Mouse (Mus musculus) brain, embryonic 18.5 days (tissue): ENCODE measurements around the gene Ppt1.
"Not testable (repeated sequence)": the region's sequence is repeated elsewhere in the genome, so short reads cannot be mapped to it uniquely, and the experiment has no call there.

Source experiments
- DNase-seq: peaks from one replicate; pipeline ENCODE4 v3.0.0-alpha.2; 2012; ENCODE audit warnings: low read depth, low spot score

The Ppt1 gene

DNA sequence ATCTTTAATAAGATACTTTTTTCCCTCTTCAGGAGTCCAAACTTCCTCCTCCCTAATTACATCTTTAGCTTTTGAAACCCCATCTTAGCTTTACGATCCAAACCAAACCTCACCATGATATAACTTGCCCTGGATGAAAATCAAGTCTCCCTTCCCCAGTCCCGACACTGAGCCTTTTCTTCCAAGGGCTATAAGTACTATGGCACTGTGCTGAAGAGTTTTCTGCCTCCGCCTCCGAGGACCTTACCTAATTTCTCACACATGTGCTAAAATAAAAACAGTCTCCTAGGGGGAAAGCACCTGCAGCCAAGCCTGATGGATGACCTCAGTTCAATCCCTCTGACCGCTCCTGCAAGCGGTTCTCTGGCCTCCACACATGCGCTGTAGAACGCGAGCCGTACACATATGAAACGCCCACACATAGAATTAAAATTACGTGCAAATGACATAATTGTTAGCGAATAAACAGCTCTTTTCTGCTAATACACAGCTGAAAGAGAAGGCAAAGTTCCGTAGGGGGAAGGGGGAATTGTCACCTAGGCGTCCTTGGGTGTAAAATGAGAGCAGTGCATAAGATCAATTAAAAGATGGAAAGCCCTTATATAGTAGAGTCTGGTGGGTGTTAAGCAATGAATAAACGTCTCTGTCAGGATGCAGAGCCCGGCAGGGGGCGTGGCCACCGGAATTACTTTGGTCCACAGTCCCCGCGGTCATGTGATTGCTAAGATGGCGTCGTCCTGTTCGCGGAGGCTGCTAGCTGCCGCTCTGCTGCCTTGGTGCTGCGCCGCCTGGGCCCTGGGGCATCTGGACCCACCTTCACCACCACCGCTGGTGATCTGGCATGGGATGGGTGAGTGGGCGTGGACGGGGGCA, at the start of gene Ppt1:
TSS of gene Ppt1 (plus strand) at position 713 of the 873 bp plus-strand sequence.
- DNase-seq: peak; percentile 85

- no peak for DNase-seq
Measured at GRCm38 (mm10) chr4:122789335-122790089, 46.5 kb upstream of the Ppt1 start.

- peak; percentile 20 for DNase-seq
Measured at GRCm38 (mm10) chr4:122808108-122808507, 27.9 kb upstream of the Ppt1 start.

GRCm38 (mm10) chr4:122811180-122811579, 24.9 kb upstream of the Ppt1 start:
- no peak for DNase-seq

DNA sequence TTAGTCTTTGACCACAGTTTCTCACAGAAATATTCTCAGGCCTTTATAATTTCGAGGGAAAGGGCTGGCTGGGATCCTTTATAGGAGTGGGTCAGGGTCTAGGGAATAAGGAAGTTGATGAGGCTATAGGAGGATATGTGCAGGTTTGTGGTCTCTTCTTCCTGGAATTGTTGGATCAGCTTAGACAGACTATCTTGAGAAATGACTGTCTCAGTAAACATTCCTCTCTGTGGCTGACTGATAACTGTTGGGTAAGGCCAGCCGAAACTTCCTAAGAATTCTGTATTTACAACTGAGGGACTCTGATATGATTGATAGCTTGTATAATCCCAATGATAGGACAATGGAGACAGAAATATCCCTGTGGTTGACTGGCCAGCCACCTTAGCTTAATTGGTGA, 24.2 kb upstream of the Ppt1 start:
- DNase-seq: no peak

DNA sequence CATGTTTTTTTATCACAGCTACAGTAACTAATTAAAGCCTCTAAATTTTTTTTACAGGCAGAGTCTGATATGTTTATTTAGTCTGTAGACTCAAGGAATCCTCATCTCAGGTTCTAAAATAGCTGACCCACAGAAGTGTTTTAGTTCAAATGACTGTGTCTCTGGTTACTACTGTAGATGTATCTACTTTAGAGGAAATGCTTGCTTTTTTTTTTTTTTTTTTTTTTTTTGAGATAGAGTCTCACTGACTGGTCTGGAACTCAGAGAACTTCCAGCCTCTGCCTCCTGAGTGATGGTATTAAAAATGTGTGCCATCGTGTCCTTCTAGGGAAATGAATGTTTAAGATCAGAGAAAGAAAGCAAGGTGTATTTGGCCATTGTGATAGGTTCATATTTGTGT, 19.8 kb upstream of the Ppt1 start:
- DNase-seq: no peak

GRCm38 (mm10) chr4:122820941-122821340, 15.1 kb upstream of the Ppt1 start:
- DNase-seq: not testable (repeated sequence)

DNA sequence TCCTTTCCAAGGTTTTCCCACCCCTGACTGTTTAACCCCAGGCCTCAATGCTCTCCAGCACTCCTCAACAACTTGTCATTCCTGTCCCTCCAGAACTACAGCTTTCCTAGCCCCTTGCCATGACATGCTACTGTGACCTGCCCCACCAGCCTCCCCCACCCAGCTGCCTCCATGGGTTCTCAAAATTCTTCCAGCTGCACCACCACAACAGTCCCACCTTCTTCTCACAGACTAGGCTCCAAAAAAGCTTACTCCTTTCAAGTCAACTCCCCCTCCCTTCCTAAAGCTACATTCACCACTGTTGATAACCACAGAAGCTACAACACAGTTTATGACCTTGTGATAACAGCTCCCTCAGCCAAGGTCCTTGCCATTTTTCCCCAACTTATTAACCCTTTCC, 8.4 kb upstream of the Ppt1 start:
- DNase-seq: no peak

DNA sequence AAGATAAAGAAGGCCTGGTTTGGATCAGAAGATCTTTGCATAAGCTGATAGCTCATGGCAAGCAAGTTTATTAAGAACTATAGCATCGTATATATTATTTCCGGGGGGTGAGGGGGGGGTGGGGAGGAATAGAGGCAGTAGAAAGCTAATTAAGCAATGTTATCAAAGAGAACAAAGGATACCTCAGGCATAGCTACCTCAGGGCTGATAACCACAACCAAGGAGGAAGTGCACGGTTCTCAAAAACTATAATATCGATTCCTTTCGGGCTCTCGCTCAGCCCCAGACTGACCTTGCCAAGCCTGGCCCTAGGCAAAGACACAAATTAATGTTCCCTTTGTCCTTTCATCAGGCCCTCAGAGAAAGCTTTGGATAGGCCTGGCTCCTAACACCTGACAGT, 6.7 kb upstream of the Ppt1 start:
- no peak for DNase-seq

DNA sequence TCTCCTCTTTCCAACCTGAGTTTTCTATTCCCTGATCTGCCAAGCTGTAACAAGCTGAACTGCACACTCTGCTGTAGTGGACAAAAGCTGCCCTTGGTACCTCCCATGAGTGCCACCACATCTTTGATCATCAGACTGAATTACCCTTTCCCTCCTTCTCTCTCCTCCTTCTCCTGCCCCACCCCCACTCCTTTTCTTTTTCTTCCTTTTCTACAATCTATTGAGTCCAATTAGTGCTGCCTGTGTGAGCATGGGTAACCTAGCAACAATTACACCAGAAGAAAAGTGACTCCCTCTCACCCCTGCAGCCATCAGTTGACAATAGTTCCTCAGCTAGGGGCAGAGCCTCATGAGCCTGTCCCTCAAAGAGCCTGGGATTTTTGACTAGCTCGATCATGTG, 4.2 kb upstream of the Ppt1 start:
- DNase-seq: no peak

DNA sequence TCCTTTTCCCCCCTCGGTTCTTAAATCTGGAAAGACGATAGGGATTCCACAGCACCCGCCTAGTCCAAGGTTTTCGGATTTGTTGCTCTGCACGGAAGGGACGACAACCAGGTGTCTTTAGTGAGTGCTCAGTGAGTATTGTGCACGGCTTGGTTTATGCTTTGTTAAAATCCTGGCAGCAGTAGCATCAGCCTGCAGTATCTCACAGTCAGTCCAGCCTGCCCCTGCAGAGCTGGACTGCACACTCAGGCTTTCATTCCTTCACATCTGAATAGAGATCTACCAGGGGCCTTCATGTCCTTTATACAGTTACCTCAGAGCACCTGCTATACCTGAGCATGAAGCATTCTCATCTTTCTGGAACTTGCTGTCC, 347 bp downstream of the Ppt1 start:
- no peak for DNase-seq

DNA sequence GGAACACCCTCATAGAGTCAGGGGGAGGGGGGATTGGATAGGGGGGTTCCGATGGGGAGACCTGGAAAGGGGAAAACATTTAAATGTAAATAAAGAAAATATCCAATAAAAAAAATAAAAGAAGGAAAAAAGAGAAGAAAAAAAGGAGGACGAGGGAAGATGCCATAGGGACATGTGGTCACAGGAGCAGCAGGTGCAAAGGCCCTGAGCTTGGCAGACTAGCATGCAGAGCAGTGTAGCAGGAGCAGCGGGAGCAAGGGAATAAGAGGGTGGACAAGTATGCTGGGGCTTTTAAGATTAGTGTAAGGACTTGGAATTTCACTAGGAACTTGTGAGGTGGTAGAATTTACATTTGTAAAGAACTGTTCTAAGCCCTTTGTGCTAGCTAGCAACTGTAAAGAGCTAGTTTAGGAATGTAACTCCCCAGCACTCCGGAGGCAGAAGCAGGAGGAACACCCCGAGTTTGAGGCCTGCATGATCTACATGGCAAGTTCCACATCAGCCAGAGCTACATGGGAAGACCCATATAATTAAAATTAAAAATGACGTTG, 1.2 kb downstream of the Ppt1 start:
- DNase-seq: no peak

DNA sequence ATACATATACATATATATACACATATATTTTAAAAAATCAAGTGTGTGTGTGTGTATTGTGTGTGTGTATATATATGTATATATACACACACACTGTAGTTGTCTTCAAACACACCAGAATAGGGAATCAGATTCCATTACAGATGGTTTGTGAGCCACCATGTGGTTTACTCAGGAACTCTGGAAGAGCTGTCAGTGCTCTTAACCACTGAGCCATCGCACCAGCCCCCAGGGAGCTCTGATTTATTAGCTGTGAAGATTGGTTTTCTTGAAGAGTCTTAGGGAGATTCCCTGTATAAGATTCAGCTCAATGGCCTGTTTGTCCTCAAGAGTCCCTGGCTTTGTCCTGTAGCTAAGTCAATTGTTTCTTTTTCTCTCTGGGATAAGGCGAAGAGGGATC, 2.0 kb downstream of the Ppt1 start:
- DNase-seq: no peak

GRCm38 (mm10) chr4:122838416-122838815, 2.4 kb downstream of the Ppt1 start:
- no peak for DNase-seq

- no peak for DNase-seq
Measured at GRCm38 (mm10) chr4:122848150-122848621, 12.1 kb downstream of the Ppt1 start.

- no peak for DNase-seq
Measured at GRCm38 (mm10) chr4:122851535-122851934, 15.5 kb downstream of the Ppt1 start.

GRCm38 (mm10) chr4:122853691-122854090, 17.6 kb downstream of the Ppt1 start:
- DNase-seq: no peak

GRCm38 (mm10) chr4:122854770-122855169, 18.7 kb downstream of the Ppt1 start:
- DNase-seq: no peak

DNA sequence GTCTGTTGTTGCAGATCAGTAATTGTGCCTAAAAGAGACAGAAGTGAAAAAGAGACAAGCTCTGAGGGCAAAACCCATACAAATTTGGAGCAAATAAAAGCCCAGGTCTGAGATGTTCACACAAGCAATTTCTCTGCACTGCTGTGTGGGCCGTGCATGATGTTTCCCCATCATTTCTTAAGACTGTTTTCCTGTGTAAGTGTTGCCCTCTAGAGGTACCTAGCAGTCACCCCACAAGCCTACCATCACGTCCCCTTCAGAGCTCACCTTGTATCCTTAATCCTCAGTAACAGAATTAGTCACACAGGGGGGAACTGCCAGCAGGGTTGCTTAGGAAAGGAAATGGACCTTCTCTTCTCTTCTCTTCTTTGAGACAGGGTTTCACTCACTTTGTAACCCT, 21.9 kb downstream of the Ppt1 start:
- DNase-seq: no peak

DNA sequence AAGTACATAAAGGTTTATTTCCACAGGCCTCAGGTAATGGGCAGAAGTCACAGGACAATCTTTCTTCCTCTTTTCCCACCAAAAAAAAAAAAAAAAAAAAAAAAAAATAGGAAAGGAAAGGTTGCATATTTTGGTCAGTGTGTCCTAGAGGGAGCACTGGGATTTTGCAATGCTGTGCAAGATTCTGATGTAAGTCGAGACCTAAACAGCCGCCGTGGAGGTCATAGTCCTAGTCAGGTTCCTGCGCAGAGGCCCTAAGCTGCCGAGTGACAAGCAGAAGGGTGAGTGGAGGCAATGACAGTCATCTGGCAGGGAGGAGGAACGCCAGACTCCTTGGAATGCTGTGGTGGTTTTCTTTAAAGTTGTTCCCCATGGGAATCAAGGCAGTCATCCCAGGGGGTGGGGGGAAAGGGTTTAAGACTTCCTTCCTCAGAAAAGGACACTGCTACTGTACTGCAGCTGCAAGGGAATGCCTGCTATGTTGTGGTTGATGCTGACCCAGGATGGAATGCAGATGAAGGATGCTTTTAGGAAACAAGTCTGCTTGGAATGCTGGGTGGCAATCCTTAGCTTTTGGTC, 23.1 kb downstream of the Ppt1 start:
- no peak for DNase-seq

- no peak for DNase-seq
Measured at GRCm38 (mm10) chr4:122861836-122862235, 25.8 kb downstream of the Ppt1 start.

DNA sequence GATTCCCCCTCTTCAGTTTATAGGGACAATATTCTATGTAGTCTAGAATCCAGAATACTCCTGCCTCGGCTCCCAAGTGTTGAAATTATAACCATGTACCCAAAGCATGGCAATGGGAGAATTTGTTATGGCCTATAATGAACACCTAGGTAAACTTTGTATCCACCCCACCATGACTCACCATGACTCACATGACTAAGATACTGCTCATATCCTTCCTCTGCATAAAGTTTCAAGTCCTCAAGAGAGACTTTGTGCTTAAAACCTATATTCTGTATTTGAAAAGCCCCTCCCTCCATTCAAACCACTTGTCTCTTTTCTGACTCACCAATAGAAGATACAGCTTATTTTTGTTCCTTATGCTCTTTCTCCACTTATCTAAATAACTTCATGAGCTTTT, 32.0 kb downstream of the Ppt1 start:
- no peak for DNase-seq
